8 mouse cellular contexts compared by ENCODE assay signal in the genomic region with DNA sequence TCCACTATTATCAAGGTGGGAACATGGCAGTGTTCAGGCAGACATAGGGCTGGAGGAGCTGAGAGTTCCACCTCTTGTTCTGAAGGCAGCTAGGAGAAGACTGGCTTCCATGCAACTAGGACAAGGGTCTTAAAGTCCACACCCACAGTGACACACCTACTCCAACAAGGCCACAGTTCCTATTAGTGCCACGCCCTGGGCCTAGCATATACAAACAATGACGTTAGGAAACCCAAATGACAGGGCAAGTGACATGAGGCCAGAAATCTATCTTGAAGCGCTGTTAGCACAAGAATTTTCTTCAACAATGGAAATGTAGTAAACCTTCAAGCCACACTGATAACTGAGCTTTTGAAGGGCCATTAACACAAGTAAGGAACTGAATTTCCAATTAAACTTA. TPM values are rescaled to one million over a fixed set of nuclear protein-coding genes. Genes with fewer than 3 reads are reported as not detected.
A peak's percentile ranks its signal among the peaks of the same experiment; 100 is the strongest.
DNase-seq lines count a peak whose midpoint lies in the region; ATAC-seq and TF ChIP-seq lines count a peak whose summit lies in the region.

No protein-coding gene starts in this region.

- no peak for TF ChIP-seq EP300 in CH12.LX (IDR thresholded peaks at IDR 0.05; ENCODE audit: low read length)

- peak overlapping the region; percentile 80 for H3K4me2 ChIP-seq in CH12.LX (ENCODE audit: insufficient read depth, low read depth, poor library complexity, severe bottlenecking)
- H3K4me2 ChIP-seq in hindbrain, embryonic 11.5 days (replicated peaks; ENCODE audit: low read depth, low read length), result peak overlapping the region; percentile 64

- WGBS in hindbrain, embryonic 11.5 days, result 93% methylated on average over 3 of the region's 3 CpGs

- H3K79me2 ChIP-seq in CH12.LX (replicated peaks; ENCODE audit: control insufficient read depth, extremely low read depth, insufficient read depth, poor library complexity, severe bottlenecking), result peaks cover 6% of the 10 kb centered on the region

- peaks cover 13 to 21% of the 10 kb centered on the region in 2 experiments for H3K4me1 ChIP-seq in CH12.LX (ENCODE audit: control insufficient read depth in 1 of 2, insufficient read depth in 2 of 2)
- 0 out of 2 replicates have a peak, but pooled peaks cover 3% of the 10 kb centered on the region for H3K4me1 ChIP-seq in hindbrain, embryonic 11.5 days (replicated peaks; ENCODE audit: control insufficient read depth, insufficient read depth, low read length)

- no peak for ATAC-seq in hindbrain, embryonic 11.5 days (ENCODE audit: low FRiP score)

- peaks cover 3 to 26% of the 10 kb centered on the region in 2 experiments for H3K36me3 ChIP-seq in CH12.LX (replicated peaks in 1 of 2; ENCODE audit: control insufficient read depth in 1 of 2, insufficient read depth in 1 of 2, low read length in 1 of 2)
- H3K36me3 ChIP-seq in hindbrain, embryonic 11.5 days (ENCODE audit: control insufficient read depth, insufficient read depth, low read length), result no peaks in the 10 kb centered on the region

- intact Hi-C loops in heart, postnatal 10 days (cut with DNase I), result no loop called here

- DNase-seq in heart, adult 11 months, result peak; percentile 84
- no peak for DNase-seq in heart, postnatal 10 days
- DNase-seq in CH12.LX (ENCODE audit: extremely low read depth), result no peak
- no peak for DNase-seq in hindbrain, embryonic 11.5 days (ENCODE audit: low spot score)
- peak; percentile 42 for DNase-seq in lung, postnatal 36 days
- no peak for DNase-seq in natural killer cell, adult 2 months (ENCODE audit: low spot score in 2 of 2)
- DNase-seq in B cell, adult 2 months, result no peak
- no peak for DNase-seq in frontal cortex, postnatal 36 days (ENCODE audit: low spot score in 2 of 2)

- H3K27me3 ChIP-seq in CH12.LX (replicated peaks), result no peaks in the 10 kb centered on the region
- no peaks in the 10 kb centered on the region for H3K27me3 ChIP-seq in hindbrain, embryonic 11.5 days (ENCODE audit: control insufficient read depth, insufficient read depth, low read length)

- in situ Hi-C loops in CH12.LX (cut with MboI; ENCODE audit: low pct_ligation_motif_present, low pct_unique_long_range_greater_than_20kb, low sequenced_read_pairs), result no loop called here

- peak overlapping the region; percentile 99; the same call in 1 of the 2 replicates for H3K9ac ChIP-seq in CH12.LX (ENCODE audit: insufficient read depth, low read depth)
- no peak overlapping the region for H3K9ac ChIP-seq in hindbrain, embryonic 11.5 days (ENCODE audit: low read depth, low read length)

- peak overlapping the region; percentile 72 to 95 (median 73) for H3K4me3 ChIP-seq in CH12.LX (replicated peaks in 1 of 3; ENCODE audit: low read depth in 2 of 3, low read length in 2 of 3, poor library complexity in 1 of 3)
- H3K4me3 ChIP-seq in hindbrain, embryonic 11.5 days (ENCODE audit: low read depth, low read length), result peak overlapping the region; percentile 60

- no peaks in the 10 kb centered on the region for H3K9me3 ChIP-seq in CH12.LX (replicated peaks; ENCODE audit: low read length)
- H3K9me3 ChIP-seq in hindbrain, embryonic 11.5 days (ENCODE audit: control insufficient read depth, low read length), result no peaks in the 10 kb centered on the region

- TF ChIP-seq RAD21 in CH12.LX (IDR thresholded peaks at IDR 0.05; ENCODE audit: low read depth, low read length), result no peak

- dilution Hi-C loops in CH12.LX (cut with MboI; ENCODE audit: extremely low pct_ligation_motif_present, extremely low pct_unique_long_range_greater_than_20kb, low sequenced_read_pairs), result no loop called here

- H3K27ac ChIP-seq in CH12.LX (ENCODE audit: insufficient read depth, low read depth), result no peak overlapping the region
- H3K27ac ChIP-seq in hindbrain, embryonic 11.5 days (ENCODE audit: low read depth, low read length), result no peak overlapping the region

- TF ChIP-seq POLR2A in CH12.LX (IDR thresholded peaks at IDR 0.05; ENCODE audit: low read depth, low read length), result no peak

- no peak for TF ChIP-seq CTCF in CH12.LX (conservative IDR thresholded peaks at IDR 0.05 in 1 of 2, IDR thresholded peaks at IDR 0.05 in 1 of 2; ENCODE audit: low read depth in 2 of 2, low read length in 2 of 2)

TF ChIP-seq in CH12.LX, 34 proteins besides CTCF, POLR2A, EP300 and RAD21:
- TF ChIP-seq KAT2A (IDR thresholded peaks at IDR 0.05; ENCODE audit: insufficient replicate concordance, low read length) (no peak), SMC3 (IDR thresholded peaks at IDR 0.05; ENCODE audit: low read depth, low read length) (no peak), ZMIZ1 (IDR thresholded peaks at IDR 0.05; ENCODE audit: low read depth, low read length) (no peak), SIN3A (IDR thresholded peaks at IDR 0.05; ENCODE audit: low read length) (no peak), ZC3H11A (IDR thresholded peaks at IDR 0.05; ENCODE audit: low read depth, low read length) (no peak), TBP (conservative IDR thresholded peaks at IDR 0.05; ENCODE audit: low read depth, low read length) (no peak), TCF12 (IDR thresholded peaks at IDR 0.05; ENCODE audit: low read depth, low read length) (no peak), MXI1 (IDR thresholded peaks at IDR 0.05; ENCODE audit: low read depth, low read length) (no peak), MYC (IDR thresholded peaks at IDR 0.05; ENCODE audit: low read depth, low read length) (no peak), HCFC1 (IDR thresholded peaks at IDR 0.05; ENCODE audit: low read depth, low read length) (no peak), RCOR1 (conservative IDR thresholded peaks at IDR 0.05; ENCODE audit: low read depth, low read length) (no peak), USF2 (conservative IDR thresholded peaks at IDR 0.05; ENCODE audit: low read depth, low read length) (no peak), MAFK (IDR thresholded peaks at IDR 0.05; ENCODE audit: insufficient replicate concordance, low read length) (no peak), CHD1 (IDR thresholded peaks at IDR 0.05; ENCODE audit: low read depth, low read length) (no peak), CHD2 (IDR thresholded peaks at IDR 0.05; ENCODE audit: low read length) (no peak), NRF1 (IDR thresholded peaks at IDR 0.05; ENCODE audit: low read depth, low read length) (no peak)

RNA-seq across cellular contexts. Expression of a gene that starts 1.2 kb away (rescaled TPM):
- total RNA-seq in heart, postnatal 10 days (2021), result 10 to 100 TPM; 18.0 to 18.1 TPM
- total RNA-seq in CH12.LX (2012; rRNA removed) (15.1 and 17.0 TPM in 2 replicates), CH12.LX (2014; rRNA removed) (15.8 and 16.6 TPM in 2 replicates)
- 20.2 and 22.0 TPM in 2 replicates for polyA plus RNA-seq in CH12.LX (2012; ENCODE audit: insufficient read length, low read depth)
- polyA plus RNA-seq in hindbrain, embryonic 11.5 days (2014; fragmentation: Nextera tagmentation; extraction: Ambion mirVana), result 50.4 and 51.5 TPM in 2 replicates

RNA-seq across cellular contexts. Expression of a gene that starts 20.2 kb away (rescaled TPM):
- total RNA-seq in heart, postnatal 10 days (2021), result 100 to 1,000 TPM in 1 of 2 experiments, 10 to 100 TPM in 1; 95.0 to 120 TPM
- 67.9 and 127 TPM in 2 replicates for total RNA-seq in CH12.LX (2012; rRNA removed)
- 117 and 170 TPM in 2 replicates for total RNA-seq in CH12.LX (2014; rRNA removed)
- 412 and 485 TPM in 2 replicates for polyA plus RNA-seq in CH12.LX (2012; ENCODE audit: insufficient read length, low read depth)
- polyA plus RNA-seq in hindbrain, embryonic 11.5 days (2014; fragmentation: Nextera tagmentation; extraction: Ambion mirVana), result 691 and 740 TPM in 2 replicates

RNA-seq across cellular contexts. Expression of a gene that starts 55.9 kb away (rescaled TPM):
- total RNA-seq in heart, postnatal 10 days (2021), result 10 to 100 TPM; 38.7 to 40.8 TPM
- total RNA-seq in CH12.LX (2012; rRNA removed), result 93.4 and 108 TPM in 2 replicates
- total RNA-seq in CH12.LX (2014; rRNA removed), result 182 and 183 TPM in 2 replicates
- polyA plus RNA-seq in CH12.LX (2012; ENCODE audit: insufficient read length, low read depth), result 111 and 118 TPM in 2 replicates
- polyA plus RNA-seq in hindbrain, embryonic 11.5 days (2014; fragmentation: Nextera tagmentation; extraction: Ambion mirVana), result 172 and 191 TPM in 2 replicates

Comparison
In these comparisons a context has a peak if more than half of its experiments do, and no peak if none do; other contexts are left out.
1. DNase-seq: peak in heart, adult 11 months (single experiment) and lung, postnatal 36 days (single experiment); none in heart, postnatal 10 days (0 of 2), CH12.LX (single experiment), hindbrain, embryonic 11.5 days (single experiment), natural killer cell, adult 2 months (0 of 2), B cell, adult 2 months (0 of 2) and frontal cortex, postnatal 36 days (0 of 2).